Mouse (Mus musculus) MEL (cell line): ENCODE results near the gene N6amt1.

ENCODE experiments used
- CHD2 ChIP-seq: IDR thresholded peaks from 2 replicates; pipeline ENCODE4 v1.6.1; 2011; ENCODE audit warnings: low read length, improper control_type of control experiment
- CTCF ChIP-seq, 3 experiments: IDR thresholded peaks in 2 of 3; conservative IDR thresholded peaks in 1 of 3; 2 replicates each; pipeline ENCODE4 v1.5.1; 2011 to 2012; ENCODE audit warnings: low read length in 3 of 3, low read depth in 2 of 3, mild to moderate bottlenecking in 2 of 3, improper control_type of control experiment in 1 of 3, inconsistent platforms in 1 of 3, mixed read lengths in 1 of 3, moderate library complexity in 1 of 3; ENCODE audit not compliant: control insufficient read depth in 1 of 3, insufficient read depth in 1 of 3, poor library complexity in 1 of 3, severe bottlenecking in 1 of 3
- GABPA ChIP-seq: IDR thresholded peaks from 2 replicates; pipeline ENCODE4 v1.6.1; 2012; ENCODE audit warnings: low read depth, mild to moderate bottlenecking, inconsistent platforms, low read length, improper control_type of control experiment, moderate library complexity
- JUND ChIP-seq: IDR thresholded peaks from 2 replicates; pipeline ENCODE4 v1.6.1; 2011; ENCODE audit warnings: low read depth, mild to moderate bottlenecking, improper control_type of control experiment, low read length
- MEF2A ChIP-seq: IDR thresholded peaks from 2 replicates; pipeline ENCODE4 v1.6.1; 2014; ENCODE audit warnings: low read depth, mild to moderate bottlenecking, inconsistent platforms, low read length, improper control_type of control experiment; ENCODE audit not compliant: poor library complexity, insufficient replicate concordance, severe bottlenecking; ENCODE audit errors: extremely low read depth

- TF ChIP-seq JUND, result no peak
- TF ChIP-seq CHD2, result no peak
- TF ChIP-seq CTCF (IDR thresholded peaks at IDR 0.05 in 2 of 3, conservative IDR thresholded peaks at IDR 0.05 in 1 of 3; ENCODE audit: control insufficient read depth in 1 of 3, insufficient read depth in 1 of 3, low read depth in 2 of 3, low read length in 3 of 3, poor library complexity in 1 of 3, severe bottlenecking in 1 of 3), result no peak
- TF ChIP-seq MEF2A, result no peak
- TF ChIP-seq GABPA, result no peak
Measured at GRCm38 (mm10) chr16:87318998-87319397, 35.0 kb upstream of the N6amt1 start.
